Mouse (Mus musculus) kidney, postnatal 25 days (tissue): ENCODE results near the gene Tmem97.
A peak's percentile ranks its signal among the peaks of the same experiment; 100 is the strongest.
"Not testable (repeated sequence)": the region's sequence is repeated elsewhere in the genome, so short reads cannot be mapped to it uniquely, and the experiment has no call there.

Experiments used
- DNase-seq, 2 experiments: peaks; one replicate each; pipeline ENCODE4 v3.0.0; 2021; ENCODE audit warnings: mixed read lengths in 2 of 2

Tmem97 gene

GRCm38 (mm10) chr11:78550168-78551058 lies at the start of gene Tmem97:
TSS of gene Tmem97 (minus strand) at chr11:78550777.
- peak; percentile 97 to 99 for DNase-seq

DNA sequence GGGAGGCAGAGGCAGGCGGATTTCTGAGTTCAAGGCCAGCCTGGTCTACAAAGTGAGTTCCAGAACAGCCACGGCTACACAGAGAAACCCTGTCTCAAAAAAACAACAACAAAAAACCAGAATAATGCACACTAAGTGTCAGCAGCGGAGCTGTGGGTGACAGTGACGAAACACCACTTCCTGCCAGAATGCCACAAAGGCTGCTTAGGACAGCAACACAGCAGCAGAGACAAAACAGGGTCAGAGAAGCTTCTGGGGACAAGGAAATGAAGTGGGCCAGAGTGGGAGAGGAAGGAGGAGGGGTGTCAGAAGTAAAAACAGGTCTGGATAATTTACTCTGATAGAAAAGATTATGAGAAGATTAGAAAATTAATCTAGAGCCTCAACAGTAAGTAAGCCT lies 49.5 kb upstream of the Tmem97 start:
- DNase-seq, result peak; percentile 17 to 52

DNA sequence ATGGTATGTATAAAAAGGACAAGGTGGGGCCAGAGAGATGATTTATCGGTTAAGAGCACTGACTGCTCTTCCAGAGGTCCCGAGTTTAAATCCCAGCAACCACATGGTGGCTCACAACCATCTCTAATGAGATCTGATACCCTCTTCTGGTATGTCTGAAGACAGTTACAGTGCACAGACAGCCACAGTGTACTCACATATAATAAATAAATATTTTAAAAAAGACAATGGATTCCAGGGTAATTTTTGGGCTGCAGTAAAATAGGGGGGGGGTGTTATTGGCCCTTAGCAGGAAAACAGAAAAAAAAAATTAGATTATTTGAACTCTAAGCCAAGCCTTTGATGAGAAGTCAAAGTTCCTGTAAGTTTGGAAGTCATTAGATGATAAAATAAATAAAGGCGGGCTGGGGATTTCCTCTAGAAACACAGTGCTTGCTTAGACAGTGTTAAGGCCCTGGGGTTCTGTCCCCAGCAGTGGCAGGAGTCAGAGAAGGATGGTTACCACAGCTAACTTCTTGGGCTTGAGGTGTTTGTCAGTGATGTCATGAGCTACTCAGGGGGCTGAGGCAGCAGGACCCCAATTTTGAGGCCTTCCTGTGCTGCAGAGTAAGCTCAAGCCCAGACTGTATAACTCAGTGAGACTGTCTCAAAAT lies 48.3 kb upstream of the Tmem97 start:
- DNase-seq, result no peak

DNA sequence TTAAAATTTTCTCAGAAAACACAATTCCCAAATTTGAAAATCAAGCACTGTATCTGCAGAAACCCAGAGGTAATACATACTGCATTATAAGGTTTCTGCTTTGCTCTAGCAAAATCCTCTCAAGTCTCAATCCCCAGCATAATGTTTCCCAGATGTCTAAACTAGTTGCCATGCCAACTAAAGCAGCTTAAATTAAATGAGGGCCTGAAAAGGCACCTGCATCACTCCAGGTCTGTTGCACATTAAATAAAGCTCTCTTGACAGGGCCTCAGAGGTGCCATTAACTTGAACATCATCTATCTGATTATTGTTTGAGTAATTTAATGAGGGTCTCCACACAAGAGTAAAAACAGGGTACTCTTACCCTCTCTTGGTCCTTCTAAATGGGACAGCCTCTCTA lies 46.2 kb upstream of the Tmem97 start:
- no peak for DNase-seq

DNA sequence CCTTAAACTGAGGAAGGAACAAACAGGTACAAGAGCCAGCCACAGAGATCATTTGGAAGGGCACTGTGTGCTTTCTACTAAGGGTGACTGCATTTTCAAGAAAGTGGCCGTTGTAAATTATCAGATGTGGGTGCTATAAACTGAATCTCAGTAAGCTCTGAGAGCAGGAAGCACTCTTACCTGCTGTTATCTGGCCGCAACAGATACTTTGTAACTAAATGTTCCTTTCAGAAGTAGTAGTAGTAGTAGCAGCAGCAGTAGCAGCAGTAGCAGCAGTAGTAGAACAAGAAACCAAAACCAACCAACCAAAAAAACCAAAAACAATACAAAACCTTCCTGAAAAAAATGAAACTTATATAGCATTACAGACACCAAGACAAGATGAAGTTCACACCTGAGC lies 45.2 kb upstream of the Tmem97 start:
- DNase-seq, result no peak

GRCm38 (mm10) chr11:78594271-78594964 lies 43.8 kb upstream of the Tmem97 start:
- no peak for DNase-seq

DNA sequence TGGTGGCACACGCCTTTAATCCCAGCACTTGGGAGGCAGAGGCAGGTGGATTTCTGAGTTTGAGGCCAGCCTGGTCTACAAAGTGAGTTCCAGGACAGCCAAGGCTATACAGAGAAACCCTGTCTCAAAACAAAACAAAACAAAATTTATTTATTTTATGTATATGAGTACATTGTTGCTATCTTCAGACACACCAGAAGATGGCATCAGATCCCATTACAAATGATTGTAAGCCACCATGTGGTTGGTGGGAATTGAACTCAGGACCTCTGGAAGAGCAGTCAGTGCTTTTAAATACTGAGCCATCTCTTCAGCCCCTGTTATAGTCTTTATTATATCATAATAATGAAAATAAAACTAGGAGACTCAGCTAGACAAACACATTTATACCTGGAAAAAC lies 37.1 kb upstream of the Tmem97 start:
- not testable (repeated sequence) for DNase-seq

DNA sequence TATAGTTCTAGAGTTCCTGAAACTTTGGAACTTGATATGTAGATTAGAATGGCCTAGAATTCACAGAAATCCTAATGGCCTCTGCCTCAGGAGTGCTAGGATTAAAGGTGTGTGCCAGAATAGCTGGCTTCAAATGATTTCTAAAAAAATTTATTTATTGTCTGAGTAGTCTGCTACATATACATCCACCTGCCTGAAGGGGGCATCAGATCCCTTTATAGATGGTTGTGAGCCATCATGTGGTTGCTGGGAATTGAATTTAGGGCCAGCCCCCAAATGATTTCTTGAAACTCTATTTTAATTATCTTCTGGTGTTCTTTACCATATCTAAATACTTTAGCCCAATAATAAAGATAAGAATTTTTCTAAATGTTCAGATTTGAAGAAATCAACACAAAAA lies 35.5 kb upstream of the Tmem97 start:
- no peak for DNase-seq

DNA sequence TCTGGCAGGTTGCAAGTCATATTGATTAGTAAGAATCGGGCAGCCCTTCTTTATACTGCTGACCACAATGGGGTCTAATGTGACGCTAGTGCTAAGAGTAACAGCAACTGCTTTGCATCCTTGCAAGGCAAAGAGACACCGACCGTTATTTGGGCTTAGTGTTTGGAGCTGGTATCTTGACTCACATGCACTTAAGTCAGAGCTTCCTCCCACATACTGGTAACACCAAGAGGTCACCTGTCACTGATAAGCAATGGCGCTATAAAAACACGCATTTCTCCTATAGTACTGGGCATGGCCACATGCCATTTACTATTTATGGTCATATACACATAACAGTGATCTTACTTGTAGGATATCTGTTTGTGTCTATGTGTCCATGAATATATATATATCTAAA lies 32.3 kb upstream of the Tmem97 start:
- no peak for DNase-seq

DNA sequence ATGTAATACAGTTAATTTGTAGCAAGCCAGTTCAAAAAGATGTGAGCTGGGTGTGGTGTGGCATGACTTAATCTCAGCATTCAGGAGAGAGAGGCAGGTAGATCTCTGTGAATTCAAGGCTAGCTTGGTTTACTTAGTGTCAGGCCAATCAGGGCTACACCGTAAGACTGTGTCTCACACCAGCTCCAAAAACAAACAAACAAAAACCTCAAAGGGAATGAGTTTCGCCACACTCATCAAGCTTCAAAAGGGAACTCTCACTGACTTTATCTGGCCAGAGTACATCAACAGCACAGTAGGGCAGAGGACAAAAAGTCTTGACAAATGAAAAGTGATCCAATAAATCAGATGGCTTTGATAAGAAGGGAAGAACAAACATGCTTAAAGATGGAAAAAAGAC lies 24.4 kb upstream of the Tmem97 start:
- no peak for DNase-seq

DNA sequence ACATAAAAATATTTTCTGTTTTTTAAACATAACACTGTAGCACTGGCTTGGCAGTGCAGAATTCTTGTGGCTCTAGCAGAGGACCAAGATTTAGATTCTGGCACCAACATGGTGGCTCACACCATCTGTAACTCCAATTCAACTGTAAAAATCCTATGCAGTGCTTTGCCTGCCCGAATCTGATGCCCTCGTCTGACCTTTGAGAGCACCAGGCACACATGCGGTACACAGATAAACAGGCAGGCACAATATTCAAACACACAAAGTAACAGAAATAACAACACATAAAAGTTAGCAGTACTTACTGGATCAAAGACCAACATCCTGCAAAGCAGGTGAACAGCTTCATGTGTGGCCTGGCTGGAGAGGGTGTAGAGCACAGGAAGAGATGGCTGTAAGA lies 24.0 kb upstream of the Tmem97 start:
- DNase-seq, result no peak

- DNase-seq, result not testable (repeated sequence)
Measured at GRCm38 (mm10) chr11:78574031-78574430, 23.5 kb upstream of the Tmem97 start.

- no peak for DNase-seq
Measured at GRCm38 (mm10) chr11:78571854-78572253, 21.3 kb upstream of the Tmem97 start.

DNA sequence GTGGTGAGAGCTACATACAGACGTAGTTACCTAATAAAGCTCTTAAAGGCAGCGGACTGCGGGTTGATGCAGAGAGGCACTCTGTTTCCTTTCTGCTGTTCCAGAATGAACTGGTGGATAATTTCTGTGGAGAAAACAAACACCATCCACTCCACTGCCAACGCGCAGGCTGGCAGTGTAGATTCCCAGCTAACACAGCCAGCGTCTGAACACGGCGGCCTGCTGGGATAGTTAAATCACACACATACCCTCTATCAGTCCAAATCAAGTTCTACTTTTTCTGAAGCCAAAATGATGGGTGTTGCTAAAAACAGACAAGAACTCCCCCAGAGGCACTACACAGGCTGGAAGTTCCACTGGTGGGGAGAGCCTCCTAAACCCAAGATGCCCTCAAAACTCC lies 20.9 kb upstream of the Tmem97 start:
- DNase-seq, result no peak

- peak; percentile 37 to 55 for DNase-seq
Measured at GRCm38 (mm10) chr11:78569806-78570205, 19.2 kb upstream of the Tmem97 start.

- DNase-seq, result no peak
Measured at GRCm38 (mm10) chr11:78568827-78569226, 18.2 kb upstream of the Tmem97 start.

GRCm38 (mm10) chr11:78567614-78568013 lies 17.0 kb upstream of the Tmem97 start:
- no peak for DNase-seq

GRCm38 (mm10) chr11:78566775-78567174 lies 16.2 kb upstream of the Tmem97 start:
- DNase-seq, result peak; percentile 45 to 78

DNA sequence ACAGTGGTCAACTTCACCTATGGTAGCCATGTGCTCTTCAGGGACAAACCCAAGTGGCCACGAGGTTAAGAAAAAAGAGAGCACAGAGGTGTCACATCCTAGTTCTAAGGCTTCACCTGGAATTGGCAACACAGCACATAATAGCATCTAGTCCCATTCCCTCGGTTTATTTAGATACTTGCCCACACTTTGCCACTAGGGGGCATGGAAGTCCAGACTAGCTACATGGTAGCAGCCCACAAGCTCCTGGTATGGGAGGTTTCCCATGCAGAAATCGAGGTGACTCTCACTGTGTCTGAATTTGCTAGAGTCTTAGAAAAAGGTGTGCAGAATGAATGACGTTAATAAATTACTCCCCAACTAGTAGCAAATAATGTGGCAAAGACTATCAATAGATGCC lies 9.9 kb upstream of the Tmem97 start:
- peak; percentile 80 to 90 for DNase-seq

GRCm38 (mm10) chr11:78557241-78557640 lies 6.7 kb upstream of the Tmem97 start:
- peak; percentile 58 to 71 for DNase-seq

DNA sequence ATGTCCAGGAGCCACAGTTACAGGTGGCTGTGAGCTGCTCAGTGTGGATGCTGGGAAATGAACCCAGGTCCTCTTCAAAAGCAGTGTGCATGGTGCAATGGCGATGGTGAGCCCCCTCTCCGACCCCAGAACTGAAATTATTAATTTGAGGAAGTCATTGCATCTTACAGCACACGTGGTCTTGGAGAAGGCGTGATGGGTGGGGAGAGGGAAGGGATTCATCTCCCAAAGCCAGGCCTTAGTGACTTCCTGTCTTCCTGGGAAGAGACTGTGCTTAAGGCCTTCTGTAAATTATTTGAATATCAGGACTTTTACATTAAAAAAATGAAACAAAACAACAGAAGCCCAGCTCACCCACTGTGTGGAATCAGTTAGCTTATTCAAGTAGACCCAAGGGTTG lies 5.5 kb upstream of the Tmem97 start:
- DNase-seq, result no peak

- no peak for DNase-seq
Measured at GRCm38 (mm10) chr11:78555623-78556022, 5.0 kb upstream of the Tmem97 start.

- no peak for DNase-seq
Measured at GRCm38 (mm10) chr11:78551059-78551398, 452 bp upstream of the Tmem97 start.

- no peak for DNase-seq
Measured at GRCm38 (mm10) chr11:78549491-78549987, 1.0 kb downstream of the Tmem97 start.
